Mouse (Mus musculus): ENCODE measurements around the gene Mcoln2. TPM values are rescaled to one million over a fixed set of nuclear protein-coding genes. Genes with fewer than 3 reads are reported as not detected.

Gene Mcoln2
- polyA plus RNA-seq, 1 experiment from 2014 or later, result 1.5 TPM

- H3K4me1 ChIP-seq (replicated peaks; ENCODE audit: insufficient read depth, low read length), result no peaks in the 10 kb centered on the region
- DNase-seq (ENCODE audit: low spot score), result peak; percentile 93
- H3K9me3 ChIP-seq (replicated peaks; ENCODE audit: low read length), result no peaks in the 10 kb centered on the region
- peak; percentile 57; the same call in 1 of the 2 replicates for ATAC-seq (replicated peaks; ENCODE audit: low FRiP score, low read depth)
- peak overlapping the region; percentile 13; the same call in 1 of the 2 replicates for H3K4me3 ChIP-seq (replicated peaks; ENCODE audit: low read depth, low read length)
- WGBS, result 2% methylated on average over 16 of the region's 16 CpGs
- peak overlapping the region; percentile 46 for H3K4me2 ChIP-seq (ENCODE audit: low read length)
- TF ChIP-seq CTCF (IDR thresholded peaks at IDR 0.05; ENCODE audit: low read depth), result peak; percentile 89
- no peaks in the 10 kb centered on the region for H3K36me3 ChIP-seq (ENCODE audit: insufficient read depth, low read length)
- no peak overlapping the region for H3K27ac ChIP-seq
- no peaks in the 10 kb centered on the region for H3K27me3 ChIP-seq (ENCODE audit: insufficient read depth, low read length)
- H3K9ac ChIP-seq (ENCODE audit: low read depth, low read length), result no peak overlapping the region
Measured at GRCm38 (mm10) chr3:146177748-146178582, 28.3 kb downstream of the Mcoln2 start.

- no peak overlapping the region for H3K4me2 ChIP-seq (ENCODE audit: low read length)
- no peaks in the 10 kb centered on the region for H3K4me1 ChIP-seq (replicated peaks; ENCODE audit: insufficient read depth, low read length)
- ATAC-seq (replicated peaks; ENCODE audit: low FRiP score, low read depth), result no peak
- TF ChIP-seq CTCF (IDR thresholded peaks at IDR 0.05; ENCODE audit: low read depth), result no peak
- 22% methylated on average over 2 of the region's 2 CpGs for WGBS
- H3K36me3 ChIP-seq (ENCODE audit: insufficient read depth, low read length), result no peaks in the 10 kb centered on the region
- no peak overlapping the region for H3K27ac ChIP-seq
- DNase-seq (ENCODE audit: low spot score), result no peak
- H3K4me3 ChIP-seq (replicated peaks; ENCODE audit: low read depth, low read length), result no peak overlapping the region
- no peaks in the 10 kb centered on the region for H3K27me3 ChIP-seq (ENCODE audit: insufficient read depth, low read length)
- no peaks in the 10 kb centered on the region for H3K9me3 ChIP-seq (replicated peaks; ENCODE audit: low read length)
- no peak overlapping the region for H3K9ac ChIP-seq (ENCODE audit: low read depth, low read length)
Measured at GRCm38 (mm10) chr3:146180341-146180740, 30.7 kb downstream of the Mcoln2 start.

GRCm38 (mm10) chr3:146180986-146181385 is 31.4 kb downstream of the Mcoln2 start:
- Histone ChIP-seq H3K4me3 (replicated peaks; ENCODE audit: low read depth, low read length) (no peak overlapping the region), H3K4me2 (ENCODE audit: low read length) (no peak overlapping the region), H3K27me3 (ENCODE audit: insufficient read depth, low read length) (no peaks in the 10 kb centered on the region), H3K4me1 (replicated peaks; ENCODE audit: insufficient read depth, low read length) (no peaks in the 10 kb centered on the region), H3K9ac (ENCODE audit: low read depth, low read length) (no peak overlapping the region), H3K27ac (no peak overlapping the region), H3K36me3 (ENCODE audit: insufficient read depth, low read length) (no peaks in the 10 kb centered on the region), H3K9me3 (replicated peaks; ENCODE audit: low read length) (no peaks in the 10 kb centered on the region)
- DNase-seq (ENCODE audit: low spot score) (peak; percentile 68), ATAC-seq (replicated peaks; ENCODE audit: low FRiP score, low read depth) (no peak)
- TF ChIP-seq CTCF (IDR thresholded peaks at IDR 0.05; ENCODE audit: low read depth), result peak; percentile 76
- WGBS, result 44% methylated on average over 3 of the region's 3 CpGs

GRCm38 (mm10) chr3:146184992-146185657 is 35.5 kb downstream of the Mcoln2 start:
- H3K9ac ChIP-seq (ENCODE audit: low read depth, low read length), result no peak overlapping the region
- ATAC-seq (replicated peaks; ENCODE audit: low FRiP score, low read depth) (no peak; the same call in 1 of the 2 replicates), DNase-seq (ENCODE audit: low spot score) (peak; percentile 93)
- H3K27ac ChIP-seq, result no peak overlapping the region
- no peaks in the 10 kb centered on the region for H3K9me3 ChIP-seq (replicated peaks; ENCODE audit: low read length)
- no peak overlapping the region for H3K4me2 ChIP-seq (ENCODE audit: low read length)
- no peaks in the 10 kb centered on the region for H3K36me3 ChIP-seq (ENCODE audit: insufficient read depth, low read length)
- H3K4me1 ChIP-seq (replicated peaks; ENCODE audit: insufficient read depth, low read length), result no peaks in the 10 kb centered on the region
- 32% methylated on average over 13 of the region's 13 CpGs for WGBS
- H3K4me3 ChIP-seq (replicated peaks; ENCODE audit: low read depth, low read length), result no peak overlapping the region
- H3K27me3 ChIP-seq (ENCODE audit: insufficient read depth, low read length), result no peaks in the 10 kb centered on the region
- TF ChIP-seq CTCF (IDR thresholded peaks at IDR 0.05; ENCODE audit: low read depth), result peak; percentile 94

- DNase-seq (ENCODE audit: low spot score) (no peak), ATAC-seq (replicated peaks; ENCODE audit: low FRiP score, low read depth) (no peak)
- Histone ChIP-seq H3K4me2 (ENCODE audit: low read length) (no peak overlapping the region), H3K9me3 (replicated peaks; ENCODE audit: low read length) (no peaks in the 10 kb centered on the region), H3K4me3 (replicated peaks; ENCODE audit: low read depth, low read length) (no peak overlapping the region), H3K27me3 (ENCODE audit: insufficient read depth, low read length) (no peaks in the 10 kb centered on the region), H3K27ac (no peak overlapping the region), H3K36me3 (ENCODE audit: insufficient read depth, low read length) (no peaks in the 10 kb centered on the region), H3K4me1 (replicated peaks; ENCODE audit: insufficient read depth, low read length) (no peaks in the 10 kb centered on the region), H3K9ac (ENCODE audit: low read depth, low read length) (no peak overlapping the region)
- no peak for TF ChIP-seq CTCF (IDR thresholded peaks at IDR 0.05; ENCODE audit: low read depth)
- 78% methylated on average over 10 of the region's 10 CpGs for WGBS
Measured at GRCm38 (mm10) chr3:146186033-146186432, 36.4 kb downstream of the Mcoln2 start.

GRCm38 (mm10) chr3:146189933-146190332 is 40.3 kb downstream of the Mcoln2 start:
- H3K36me3 ChIP-seq (ENCODE audit: insufficient read depth, low read length), result no peaks in the 10 kb centered on the region
- no peaks in the 10 kb centered on the region for H3K9me3 ChIP-seq (replicated peaks; ENCODE audit: low read length)
- H3K4me3 ChIP-seq (replicated peaks; ENCODE audit: low read depth, low read length), result no peak overlapping the region
- H3K9ac ChIP-seq (ENCODE audit: low read depth, low read length), result no peak overlapping the region
- 73% methylated on average over 10 of the region's 10 CpGs for WGBS
- no peak overlapping the region for H3K27ac ChIP-seq
- H3K4me2 ChIP-seq (ENCODE audit: low read length), result no peak overlapping the region
- no peaks in the 10 kb centered on the region for H3K4me1 ChIP-seq (replicated peaks; ENCODE audit: insufficient read depth, low read length)
- H3K27me3 ChIP-seq (ENCODE audit: insufficient read depth, low read length), result no peaks in the 10 kb centered on the region
- DNase-seq (ENCODE audit: low spot score) (no peak), ATAC-seq (replicated peaks; ENCODE audit: low FRiP score, low read depth) (no peak)
- TF ChIP-seq CTCF (IDR thresholded peaks at IDR 0.05; ENCODE audit: low read depth), result peak; percentile 33; the same call in 1 of the 2 replicates

Measured in kidney, postnatal 0 days (tissue).